Mouse (Mus musculus) right cerebral cortex, postnatal 25 days (tissue): Measurements from ENCODE around the gene Phf10.
"Not testable (repeated sequence)": the region's sequence is repeated elsewhere in the genome, so short reads cannot be mapped to it uniquely, and the experiment has no call there.

ENCODE experiments used
- DNase-seq: peaks from one replicate; pipeline ENCODE4 v3.0.0; 2022

Phf10 gene

GRCm38 (mm10) chr17:14943009-14943728, 17.9 kb downstream of the Phf10 start, which contains the start of the genes Wdr27 and 1600012H06Rik:
TSS of gene Wdr27 (minus strand) at chr17:14943158.
TSS of gene 1600012H06Rik (plus strand) at chr17:14943184.
- peak; percentile 99 for DNase-seq

GRCm38 (mm10) chr17:14942181-14942580, 18.9 kb downstream of the Phf10 start:
- DNase-seq = not testable (repeated sequence)

GRCm38 (mm10) chr17:14935841-14936605, 25.1 kb downstream of the Phf10 start:
- DNase-seq = no peak

- not testable (repeated sequence) for DNase-seq
These were observed 25.8 kb downstream of the Phf10 start for GRCm38 (mm10) chr17:14935280-14935679.

- no peak for DNase-seq
These were observed 29.6 kb downstream of the Phf10 start for GRCm38 (mm10) chr17:14931469-14931868.

- no peak for DNase-seq
These were observed 30.4 kb downstream of the Phf10 start for GRCm38 (mm10) chr17:14930697-14931096.

DNA sequence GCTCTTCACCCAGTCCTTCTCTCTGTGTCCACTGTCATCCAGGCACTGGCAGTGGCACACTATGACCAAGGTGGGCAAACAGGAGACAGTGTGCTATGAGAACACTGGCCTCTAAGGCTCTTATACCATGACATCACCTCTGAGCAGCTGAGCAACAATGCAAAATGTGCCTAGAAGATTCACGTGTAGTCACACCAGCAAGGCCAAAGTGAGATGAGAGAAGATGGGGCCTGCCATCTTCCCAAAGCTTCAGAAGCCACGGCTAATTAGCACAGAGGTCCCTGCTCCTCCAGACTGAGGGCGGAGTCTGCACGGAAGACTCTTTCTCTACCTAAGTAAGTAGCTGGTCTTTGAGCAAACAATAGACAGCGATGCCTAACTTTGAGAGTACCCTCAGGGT, 32.4 kb downstream of the Phf10 start:
- DNase-seq = no peak

DNA sequence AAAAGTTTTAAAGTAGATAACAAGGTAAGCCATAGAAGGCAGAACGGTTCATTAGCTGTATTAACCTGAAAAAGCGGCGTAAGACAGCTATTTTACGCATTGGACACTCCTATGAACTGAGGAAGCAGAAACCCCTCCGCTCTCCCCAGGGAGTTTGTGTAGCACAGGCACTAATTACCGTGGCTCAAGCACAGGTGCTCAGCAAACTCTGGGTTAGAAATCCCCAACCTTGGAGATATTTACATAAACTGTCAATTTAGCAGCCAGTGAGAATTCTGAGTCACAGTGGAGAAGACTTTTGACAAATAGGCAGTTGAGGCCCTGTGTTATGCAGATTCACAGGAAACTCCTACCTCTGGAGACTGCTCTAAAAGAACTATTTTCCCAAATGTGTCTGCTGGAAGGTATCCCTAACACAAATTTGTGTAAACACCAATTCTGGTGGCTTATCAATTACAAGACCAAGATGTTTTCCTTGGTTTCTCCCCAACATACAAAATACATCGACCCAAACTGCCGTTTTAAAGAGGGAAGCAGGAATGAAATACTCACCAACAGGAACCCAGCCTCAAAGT, 33.3 kb downstream of the Phf10 start:
- no peak for DNase-seq

- no peak for DNase-seq
These were observed 39.5 kb downstream of the Phf10 start for GRCm38 (mm10) chr17:14921582-14921981.

DNA sequence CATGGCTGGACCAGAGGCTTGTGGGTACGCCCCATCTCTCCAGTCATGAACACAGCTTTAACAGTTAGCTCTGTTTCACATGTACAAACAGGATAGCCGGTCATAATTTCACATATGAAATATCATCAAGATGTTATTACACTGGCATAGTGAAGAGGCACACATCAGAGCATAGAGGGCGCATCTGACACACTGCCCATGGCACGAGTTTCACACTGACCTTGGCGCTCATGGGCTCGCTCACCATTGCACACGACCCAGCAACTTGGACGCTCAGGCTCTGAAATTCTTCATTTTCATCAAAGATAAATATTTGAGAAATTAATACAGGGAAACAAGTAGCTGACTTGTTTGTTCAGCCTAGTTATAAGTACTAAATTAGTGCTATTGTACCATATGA, 43.2 kb downstream of the Phf10 start:
- no peak for DNase-seq

DNA sequence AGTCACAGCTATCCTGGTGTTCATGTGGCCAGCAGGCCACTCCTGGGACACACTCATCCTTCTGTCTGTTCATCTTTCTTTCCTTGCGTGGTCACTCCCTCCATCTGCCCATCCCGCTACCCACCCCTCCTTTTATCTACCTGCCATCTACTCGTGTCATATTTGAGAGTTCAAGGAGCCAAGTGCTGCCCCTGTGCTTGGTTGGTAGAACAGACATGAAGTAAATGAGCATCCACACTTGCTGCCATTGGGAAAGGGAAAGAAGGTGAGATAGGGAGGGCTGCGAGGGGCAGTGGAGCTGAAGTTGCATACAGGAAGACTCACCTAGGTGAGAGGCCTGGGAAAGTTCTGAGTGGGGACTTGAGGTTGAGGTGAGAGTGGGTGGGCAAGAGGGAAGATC, 46.7 kb downstream of the Phf10 start:
- no peak for DNase-seq

- no peak for DNase-seq
These were observed 48.1 kb downstream of the Phf10 start for GRCm38 (mm10) chr17:14912981-14913380.

- no peak for DNase-seq
These were observed 48.7 kb downstream of the Phf10 start for GRCm38 (mm10) chr17:14912420-14912819.

GRCm38 (mm10) chr17:14910771-14911170, 50.3 kb downstream of the Phf10 start:
- DNase-seq = no peak

DNA sequence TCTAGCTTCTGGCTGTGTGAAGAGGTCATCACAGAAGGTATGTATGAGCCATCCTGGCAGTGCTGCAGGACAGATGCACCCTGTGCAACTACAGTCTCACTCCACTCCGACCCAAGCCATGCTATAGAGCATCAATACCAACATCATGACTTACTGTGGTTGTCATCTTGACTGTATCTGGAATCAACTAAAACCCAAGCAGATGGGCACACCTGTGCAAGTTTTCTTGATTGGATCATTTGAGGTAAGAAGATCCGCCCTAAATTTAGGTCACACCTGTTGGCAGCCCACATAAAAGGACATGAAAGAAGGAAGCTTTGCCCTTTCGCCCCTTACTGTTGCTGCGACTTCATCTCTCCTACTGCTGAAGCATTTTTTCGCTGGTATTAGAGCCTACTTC, 51.7 kb downstream of the Phf10 start:
- no peak for DNase-seq

GRCm38 (mm10) chr17:14907136-14907535, 53.9 kb downstream of the Phf10 start:
- no peak for DNase-seq

DNA sequence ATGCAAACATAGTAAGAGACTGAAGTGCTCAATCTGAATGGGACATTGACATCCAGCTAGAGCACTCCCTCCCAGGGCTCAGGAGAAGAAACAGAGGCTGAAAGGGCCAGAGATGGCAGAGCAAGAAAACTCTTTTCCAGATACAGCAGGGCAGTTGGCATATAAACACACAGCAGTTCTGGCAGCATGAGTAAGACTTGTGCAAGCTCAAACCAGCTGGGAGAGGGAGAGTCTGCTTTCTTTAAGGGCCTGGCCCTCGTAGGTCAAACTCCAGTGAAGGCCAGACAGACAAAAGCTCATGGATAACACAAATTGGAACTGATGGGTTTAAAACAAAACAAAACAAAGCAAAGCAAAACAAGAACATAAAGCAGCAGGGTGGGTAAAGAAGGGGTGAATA, 54.5 kb downstream of the Phf10 start:
- DNase-seq = no peak

- peak; percentile 59 for DNase-seq
These were observed 56.3 kb downstream of the Phf10 start for GRCm38 (mm10) chr17:14904637-14905265.

DNA sequence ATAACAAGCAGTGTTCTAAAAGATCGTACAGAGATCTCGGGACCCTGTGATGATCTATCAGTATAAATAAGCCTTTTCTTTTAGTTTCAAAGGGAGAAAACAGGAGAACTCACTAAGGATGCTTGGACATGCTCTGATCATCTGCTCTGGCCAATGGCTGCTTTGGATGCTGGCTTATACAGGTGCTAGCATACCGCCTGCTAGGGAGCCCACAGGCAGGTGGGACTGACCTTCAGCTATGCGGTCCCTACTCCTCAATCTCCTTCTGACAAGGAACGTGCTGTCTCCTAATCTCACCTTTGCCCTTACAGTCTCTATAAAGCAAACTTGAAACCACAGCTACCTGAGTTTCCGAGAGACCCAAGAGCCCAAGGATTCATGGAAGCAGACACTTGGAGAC, 56.9 kb downstream of the Phf10 start:
- DNase-seq = no peak

DNA sequence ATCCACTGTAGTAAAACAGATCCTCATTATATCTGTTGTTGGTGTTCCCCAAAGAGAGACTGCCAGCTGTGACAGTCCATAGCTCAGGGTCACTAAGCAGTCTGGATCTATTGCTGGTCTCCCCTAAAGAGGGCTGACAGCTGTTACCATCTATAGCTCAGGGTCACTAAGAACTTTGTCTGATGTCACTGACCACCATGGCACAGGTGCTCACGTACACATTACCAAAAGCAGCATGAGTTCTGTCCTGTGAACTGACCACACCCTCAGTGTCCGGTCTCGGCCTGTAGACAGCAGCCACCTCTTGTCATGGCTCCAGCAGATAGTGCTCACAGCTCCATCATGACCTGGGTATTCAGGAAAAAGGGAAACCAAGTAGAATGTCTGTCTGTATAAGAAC, 57.9 kb downstream of the Phf10 start:
- no peak for DNase-seq

DNA sequence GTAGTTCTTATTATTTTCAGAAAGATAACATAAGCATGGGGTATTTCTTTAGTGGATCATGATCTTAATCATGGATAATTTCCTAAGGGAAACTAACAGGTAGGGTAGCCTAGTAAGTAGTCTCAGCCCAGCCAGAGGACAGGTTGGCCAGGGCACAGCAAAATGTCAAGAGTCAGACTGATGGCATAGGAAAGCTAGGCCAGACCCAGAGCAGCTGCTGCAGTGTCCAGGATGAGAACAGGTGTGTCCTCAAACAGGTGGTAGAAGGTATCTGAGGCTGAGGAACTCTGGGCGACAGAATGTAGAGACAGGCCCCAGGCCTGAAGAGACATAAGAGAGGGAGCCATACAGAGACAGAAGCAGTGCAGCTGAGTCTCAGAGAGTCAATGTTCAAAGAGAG, 62.1 kb downstream of the Phf10 start:
- DNase-seq = no peak

GRCm38 (mm10) chr17:14895058-14895457, 66.0 kb downstream of the Phf10 start:
- DNase-seq = not testable (repeated sequence)
